8 mouse cellular contexts compared by ENCODE assay signal in genomic region chr11:97406094-97406951, GRCm38 (mm10). TPM values are rescaled to one million over a fixed set of nuclear protein-coding genes. Genes with fewer than 3 reads are reported as not detected.
DNase-seq lines count a peak whose midpoint lies in the region; ATAC-seq lines count a peak whose summit lies in the region.

No protein-coding gene starts in this region.

- no peaks in the 10 kb centered on the region for H3K9me3 ChIP-seq in lung, embryonic 15.5 days
- no peaks in the 10 kb centered on the region for H3K9me3 ChIP-seq in forebrain, embryonic 14.5 days (replicated peaks; ENCODE audit: control insufficient read depth, low read length)
- H3K9me3 ChIP-seq in hindbrain, embryonic 14.5 days (ENCODE audit: control insufficient read depth, low read length) = no peaks in the 10 kb centered on the region
- H3K9me3 ChIP-seq in liver, embryonic 11.5 days (ENCODE audit: control insufficient read depth, low read length) = no peaks in the 10 kb centered on the region

- no peaks in the 10 kb centered on the region for H3K36me3 ChIP-seq in lung, embryonic 15.5 days
- H3K36me3 ChIP-seq in forebrain, embryonic 14.5 days (ENCODE audit: control insufficient read depth, insufficient read depth, low read length) = no peaks in the 10 kb centered on the region
- no peaks in the 10 kb centered on the region for H3K36me3 ChIP-seq in hindbrain, embryonic 14.5 days (replicated peaks; ENCODE audit: control insufficient read depth, insufficient read depth)
- no peaks in the 10 kb centered on the region for H3K36me3 ChIP-seq in liver, embryonic 11.5 days (ENCODE audit: control insufficient read depth, insufficient read depth, low read length)

- WGBS in lung, embryonic 15.5 days = 52% methylated on average over 10 of the region's 10 CpGs
- 61% methylated on average over 10 of the region's 10 CpGs for WGBS in forebrain, embryonic 14.5 days
- WGBS in hindbrain, embryonic 14.5 days = 68% methylated on average over 10 of the region's 10 CpGs
- WGBS in liver, embryonic 11.5 days = 75% methylated on average over 10 of the region's 10 CpGs

- DNase-seq in lung, postnatal 25 days (ENCODE audit: low spot score) = no peak
- DNase-seq in forebrain, embryonic 14.5 days (ENCODE audit: low spot score) = no peak
- DNase-seq in hindbrain, embryonic 14.5 days (ENCODE audit: low spot score) = no peak
- no peak for DNase-seq in liver, embryonic 11.5 days (ENCODE audit: low spot score)
- no peak for DNase-seq in adrenal gland, postnatal 25 days
- no peak for DNase-seq in frontal cortex, postnatal 14 days (ENCODE audit: low spot score in 2 of 2)
- no peak for DNase-seq in adrenal gland, postnatal 4 days (ENCODE audit: low spot score in 2 of 2)

- H3K4me3 ChIP-seq in lung, embryonic 15.5 days = no peak overlapping the region
- no peak overlapping the region for H3K4me3 ChIP-seq in forebrain, embryonic 14.5 days (ENCODE audit: low read depth, low read length)
- peak overlapping the region; percentile 61; the same call in 1 of the 2 replicates for H3K4me3 ChIP-seq in hindbrain, embryonic 14.5 days (replicated peaks; ENCODE audit: low read length)
- no peak overlapping the region for H3K4me3 ChIP-seq in liver, embryonic 11.5 days (ENCODE audit: low read depth, low read length)

- peaks cover 32% of the 10 kb centered on the region for H3K4me1 ChIP-seq in lung, embryonic 15.5 days
- peaks cover 10% of the 10 kb centered on the region for H3K4me1 ChIP-seq in forebrain, embryonic 14.5 days (ENCODE audit: control insufficient read depth, insufficient read depth, low read length)
- H3K4me1 ChIP-seq in hindbrain, embryonic 14.5 days (replicated peaks; ENCODE audit: control insufficient read depth, insufficient read depth, low read length) = peaks cover 32% of the 10 kb centered on the region
- peaks cover 30% of the 10 kb centered on the region for H3K4me1 ChIP-seq in liver, embryonic 11.5 days (replicated peaks; ENCODE audit: control insufficient read depth, insufficient read depth, low read length)

- H3K9ac ChIP-seq in lung, embryonic 15.5 days = no peak overlapping the region
- peak overlapping the region; percentile 17; the same call in 1 of the 2 replicates for H3K9ac ChIP-seq in forebrain, embryonic 14.5 days (ENCODE audit: low read length)
- H3K9ac ChIP-seq in hindbrain, embryonic 14.5 days = peak overlapping the region; percentile 78
- H3K9ac ChIP-seq in liver, embryonic 11.5 days (ENCODE audit: low read depth, low read length) = no peak overlapping the region

- no peak overlapping the region for H3K4me2 ChIP-seq in lung, embryonic 15.5 days
- peak overlapping the region; percentile 96 for H3K4me2 ChIP-seq in forebrain, embryonic 14.5 days (ENCODE audit: low read length)
- peak overlapping the region; percentile 82 for H3K4me2 ChIP-seq in hindbrain, embryonic 14.5 days (replicated peaks)
- peak overlapping the region; percentile 97 for H3K4me2 ChIP-seq in liver, embryonic 11.5 days

- H3K27me3 ChIP-seq in lung, embryonic 15.5 days = peaks cover 8% of the 10 kb centered on the region; the same call in 1 of the 2 replicates
- no peaks in the 10 kb centered on the region; the same call in 1 of the 2 replicates for H3K27me3 ChIP-seq in forebrain, embryonic 14.5 days (replicated peaks; ENCODE audit: control insufficient read depth, insufficient read depth, low read length)
- H3K27me3 ChIP-seq in hindbrain, embryonic 14.5 days (ENCODE audit: control insufficient read depth, insufficient read depth, low read length) = no peaks in the 10 kb centered on the region
- H3K27me3 ChIP-seq in liver, embryonic 11.5 days (replicated peaks; ENCODE audit: control insufficient read depth, insufficient read depth, low read length) = peaks cover 9% of the 10 kb centered on the region

- H3K27ac ChIP-seq in lung, embryonic 15.5 days = peak overlapping the region; percentile 34; the same call in 1 of the 2 replicates
- no peak overlapping the region for H3K27ac ChIP-seq in forebrain, embryonic 14.5 days (ENCODE audit: low read depth, low read length)
- no peak overlapping the region for H3K27ac ChIP-seq in hindbrain, embryonic 14.5 days
- no peak overlapping the region for H3K27ac ChIP-seq in liver, embryonic 11.5 days (ENCODE audit: low read depth, low read length)

- ATAC-seq in lung, embryonic 15.5 days (ENCODE audit: borderline replicate concordance, extremely low read depth, low FRiP score, low TSS enrichment) = no peak
- ATAC-seq in forebrain, embryonic 14.5 days = no peak
- no peak for ATAC-seq in hindbrain, embryonic 14.5 days (ENCODE audit: low FRiP score)
- no peak for ATAC-seq in liver, embryonic 11.5 days (replicated peaks; ENCODE audit: low FRiP score)

RNA-seq across cellular contexts. Expression of gene Arhgap23, which starts 9.0 kb away (rescaled TPM):
- 7.0 and 7.4 TPM in 2 replicates for polyA plus RNA-seq in lung, embryonic 15.5 days (2015; fragmentation: Nextera tagmentation; extraction: Ambion mirVana)
- polyA plus RNA-seq in forebrain, embryonic 14.5 days (2014; fragmentation: Nextera tagmentation; extraction: Ambion mirVana) = 5.4 and 6.3 TPM in 2 replicates
- polyA plus RNA-seq in hindbrain, embryonic 14.5 days (2014; fragmentation: Nextera tagmentation; extraction: Ambion mirVana) = 8.5 and 10.0 TPM in 2 replicates
- polyA plus RNA-seq in liver, embryonic 11.5 days (2014; fragmentation: Nextera tagmentation; extraction: Ambion mirVana) = 9.3 and 10.9 TPM in 2 replicates
- 29.5 and 37.8 TPM in 2 replicates for total RNA-seq in adrenal gland, postnatal 25 days (2021)
- 10 to 100 TPM; 37.9 to 38.6 TPM for total RNA-seq in adrenal gland, postnatal 4 days (2021)

RNA-seq across cellular contexts. Expression of gene Socs7, which starts 44.0 kb away (rescaled TPM):
- polyA plus RNA-seq in lung, embryonic 15.5 days (2015; fragmentation: Nextera tagmentation; extraction: Ambion mirVana) = 3.4 and 3.6 TPM in 2 replicates
- 5.7 and 5.9 TPM in 2 replicates for polyA plus RNA-seq in forebrain, embryonic 14.5 days (2014; fragmentation: Nextera tagmentation; extraction: Ambion mirVana)
- polyA plus RNA-seq in hindbrain, embryonic 14.5 days (2014; fragmentation: Nextera tagmentation; extraction: Ambion mirVana) = 6.4 and 6.7 TPM in 2 replicates
- 2.2 and 2.4 TPM in 2 replicates for polyA plus RNA-seq in liver, embryonic 11.5 days (2014; fragmentation: Nextera tagmentation; extraction: Ambion mirVana)
- total RNA-seq in adrenal gland, postnatal 25 days (2021) = 21.0 and 27.5 TPM in 2 replicates
- 10 to 100 TPM; 25.6 to 27.4 TPM for total RNA-seq in adrenal gland, postnatal 4 days (2021)

RNA-seq across cellular contexts. Expression of gene Gpr179, which starts 54.4 kb away (rescaled TPM):
- 0.07 and 0.16 TPM in 2 replicates for polyA plus RNA-seq in lung, embryonic 15.5 days (2015; fragmentation: Nextera tagmentation; extraction: Ambion mirVana)
- polyA plus RNA-seq in forebrain, embryonic 14.5 days (2014; fragmentation: Nextera tagmentation; extraction: Ambion mirVana) = 0.20 and 0.34 TPM in 2 replicates
- 0.23 and 0.50 TPM in 2 replicates for polyA plus RNA-seq in hindbrain, embryonic 14.5 days (2014; fragmentation: Nextera tagmentation; extraction: Ambion mirVana)
- 0.03 TPM in 2 replicates for polyA plus RNA-seq in liver, embryonic 11.5 days (2014; fragmentation: Nextera tagmentation; extraction: Ambion mirVana)
- 1.8 and 4.7 TPM in 2 replicates for total RNA-seq in adrenal gland, postnatal 25 days (2021)
- 10 to 100 TPM; 10.3 to 11.1 TPM for total RNA-seq in adrenal gland, postnatal 4 days (2021)

Comparison
In these comparisons a context has a peak if more than half of its experiments do, and no peak if none do; other contexts are left out.
1. H3K9ac ChIP-seq: peak in forebrain, embryonic 14.5 days (single experiment) and hindbrain, embryonic 14.5 days (single experiment); none in lung, embryonic 15.5 days (single experiment) and liver, embryonic 11.5 days (single experiment).